Mouse (Mus musculus) neural tube, embryonic 14.5 days (tissue): ENCODE results near the gene Cracr2b. TPM values are rescaled to one million over a fixed set of nuclear protein-coding genes. Genes with fewer than 3 reads are reported as not detected.

Experiments used
- ATAC-seq: fragments of 200-750 bp; cut with Nextera tagmentation; 2 replicates; pipeline ENCODE4 v1.8.0; 2017; ENCODE audit warnings: low read depth, mild to moderate bottlenecking, moderate TSS enrichment, moderate library complexity
- H3K27ac ChIP-seq: fragments of 300-500 bp; sonication (generic); 2 replicates; pipeline ENCODE4 v1.5.1; 2014; ENCODE audit warnings: low read depth, mild to moderate bottlenecking, control low read depth, low read length, moderate library complexity, mixed read lengths
- H3K27me3 ChIP-seq: fragments of 300-500 bp; sonication (generic); 2 replicates; pipeline ENCODE4 v1.6.1; 2014; ENCODE audit warnings: low read length; ENCODE audit not compliant: control insufficient read depth, insufficient read depth
- H3K36me3 ChIP-seq: fragments of 300-500 bp; sonication (generic); 2 replicates; pipeline ENCODE4 v1.6.1; 2014; ENCODE audit warnings: low read length, mixed read lengths; ENCODE audit not compliant: control insufficient read depth, insufficient read depth
- H3K4me1 ChIP-seq: fragments of 300-500 bp; sonication (generic); 2 replicates; pipeline ENCODE4 v1.6.1; 2014; ENCODE audit warnings: low read length; ENCODE audit not compliant: control insufficient read depth, insufficient read depth
- H3K4me2 ChIP-seq: fragments of 300-500 bp; sonication (generic); 2 replicates; pipeline ENCODE4 v1.6.1; 2014; ENCODE audit warnings: mild to moderate bottlenecking, low read depth, low read length, control low read depth
- H3K4me3 ChIP-seq: fragments of 300-500 bp; sonication (generic); 2 replicates; pipeline ENCODE4 v1.5.1; 2014; ENCODE audit warnings: low read depth, low read length, control low read depth, mixed read lengths
- H3K9ac ChIP-seq: fragments of 300-500 bp; sonication (generic); replicated peaks from 2 replicates; pipeline ENCODE4 v1.6.1; 2014; ENCODE audit warnings: low read depth, mild to moderate bottlenecking, control low read depth, low read length, mixed read lengths
- H3K9me3 ChIP-seq: fragments of 300-500 bp; sonication (generic); 2 replicates; pipeline ENCODE4 v1.6.1; 2016; ENCODE audit warnings: low read length; ENCODE audit not compliant: control insufficient read depth
- WGBS: fragments of 180-500 bp; shearing (Covaris S2); extraction: QIAGEN DNeasy Blood & Tissue Kit; methylation state at CpG from one replicate; pipeline ENCODE4 v1.1.7; 2014; 5-methylcytosine and 5-hydroxymethylcytosine counted together
- polyA plus RNA-seq: library from polyadenylated mRNA; unstranded; fragments of >200 nt; fragmentation: Nextera tagmentation; extraction: Ambion mirVana; gene quantifications from 2 replicates; pipeline ENCODE4 v1.2.1, GENCODE M21; 2014

The Cracr2b gene
- polyA plus RNA-seq, 1 experiment from 2014 or later = 3.6 TPM

DNA sequence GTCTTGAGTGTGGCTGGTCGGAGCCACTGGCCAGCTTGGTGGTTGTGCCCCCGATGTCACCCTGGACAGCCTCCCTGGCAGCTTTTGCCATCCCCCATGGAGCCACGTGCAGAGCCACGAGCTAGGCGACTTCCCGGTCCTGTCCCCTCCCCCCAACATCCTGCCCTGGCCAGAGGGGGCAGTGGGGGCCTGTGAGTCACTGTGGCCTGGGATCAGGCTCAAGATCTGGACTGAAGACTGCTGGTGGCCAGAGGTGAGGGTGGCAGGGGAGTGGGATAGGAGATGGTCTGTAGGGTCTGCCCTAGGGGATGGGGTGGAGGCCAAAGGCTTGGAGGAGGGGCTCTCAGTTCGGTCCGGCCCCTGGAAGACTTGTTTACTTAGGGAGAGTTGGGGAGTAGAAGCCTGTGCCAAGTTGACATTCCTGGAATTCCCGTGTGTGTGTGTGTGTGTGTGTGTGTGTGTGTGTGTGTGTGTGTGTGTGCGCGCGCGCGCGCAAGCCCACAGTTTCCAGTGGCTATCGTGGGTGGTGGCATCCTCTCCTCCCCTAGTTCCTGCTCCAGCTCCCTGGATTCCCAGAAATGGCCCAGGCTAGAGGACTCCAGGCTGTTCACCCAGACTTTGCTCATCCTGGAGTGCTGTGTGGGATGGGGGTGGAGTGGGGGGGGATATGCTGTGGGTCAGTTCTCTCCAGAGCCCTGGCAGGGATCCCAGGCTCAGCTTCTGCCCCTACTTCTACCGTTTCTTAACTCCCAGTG, 15.5 kb downstream of the Cracr2b start:
- Histone ChIP-seq H3K4me1 (peaks cover 23% of the 10 kb centered on the region), H3K9me3 (no peaks in the 10 kb centered on the region), H3K27ac (peak overlapping the region; percentile 23; the same call in 1 of the 2 replicates), H3K36me3 (peaks cover 1% of the 10 kb centered on the region; the same call in 1 of the 2 replicates), H3K27me3 (no peaks in the 10 kb centered on the region), H3K4me2 (peak overlapping the region; percentile 88), H3K4me3 (peak overlapping the region; percentile 68; the same call in 1 of the 2 replicates), H3K9ac (no peak overlapping the region)
- no peak; the same call in 1 of the 2 replicates for ATAC-seq
- 6% methylated on average over 16 of the region's 17 CpGs for WGBS

DNA sequence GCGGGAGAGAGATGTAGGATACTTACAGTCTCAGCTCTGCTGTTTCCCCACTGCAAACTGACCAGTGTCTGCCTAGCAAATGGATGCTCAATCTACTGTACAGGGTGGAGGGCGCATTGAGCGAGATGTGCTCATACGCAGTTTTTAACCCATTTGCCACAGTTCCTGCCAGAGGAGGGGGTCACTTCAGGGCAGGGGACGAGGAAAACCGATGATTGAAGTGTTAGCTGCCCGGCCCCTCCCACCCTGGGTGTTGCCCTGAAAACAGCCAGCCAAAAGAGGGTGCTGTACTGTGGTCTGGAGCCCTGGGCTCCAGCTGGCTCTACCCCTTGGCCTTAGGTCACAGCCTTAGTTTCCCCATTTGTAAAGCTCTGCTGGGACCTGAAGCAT, 16.1 kb downstream of the Cracr2b start:
- H3K36me3 ChIP-seq = no peaks in the 10 kb centered on the region; the same call in 1 of the 2 replicates
- H3K4me1 ChIP-seq = peaks cover 27% of the 10 kb centered on the region
- no peaks in the 10 kb centered on the region for H3K9me3 ChIP-seq
- H3K27ac ChIP-seq = peak overlapping the region; percentile 23; the same call in 1 of the 2 replicates
- no peaks in the 10 kb centered on the region for H3K27me3 ChIP-seq
- no peak overlapping the region for H3K9ac ChIP-seq
- H3K4me2 ChIP-seq = no peak overlapping the region; the same call in 1 of the 2 replicates
- 18% methylated on average over 7 of the region's 7 CpGs for WGBS
- ATAC-seq = no peak
- no peak overlapping the region for H3K4me3 ChIP-seq

DNA sequence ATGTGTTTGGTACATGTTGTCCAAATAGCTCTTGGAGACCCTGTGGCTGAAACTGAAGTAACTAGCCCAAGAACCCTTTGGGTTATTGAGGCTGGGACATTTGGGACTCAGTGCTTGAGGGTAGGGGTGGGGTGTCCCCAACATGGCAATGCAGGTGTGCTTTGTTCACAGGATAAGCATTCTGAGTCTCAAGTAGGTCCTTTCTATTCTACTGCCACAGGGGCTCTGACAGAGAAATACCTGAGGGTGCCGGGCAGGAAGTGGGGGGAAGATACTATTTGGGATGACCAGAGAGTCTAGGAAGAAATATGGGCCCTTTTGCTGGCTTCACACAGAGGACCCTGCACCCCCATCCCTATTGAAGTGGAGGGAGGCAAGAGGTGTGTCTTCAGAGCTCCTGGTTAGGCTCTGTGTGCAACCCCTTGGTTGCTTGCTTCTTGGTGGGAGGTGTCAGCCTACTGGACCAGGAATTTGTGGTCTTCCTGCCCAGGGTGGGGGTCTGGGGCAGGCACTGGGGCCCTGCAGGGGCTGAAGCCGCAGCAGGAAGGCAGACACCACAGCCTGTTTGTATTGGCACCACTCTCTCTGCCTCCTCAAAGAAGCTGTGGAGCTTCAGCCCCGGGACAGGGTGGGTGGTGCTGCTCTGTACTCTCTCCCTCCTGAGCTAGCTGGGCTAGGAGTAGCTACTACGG, 16.8 kb downstream of the Cracr2b start:
- H3K4me3 ChIP-seq = no peak overlapping the region
- H3K9ac ChIP-seq = no peak overlapping the region
- H3K4me2 ChIP-seq = no peak overlapping the region
- no peak overlapping the region for H3K27ac ChIP-seq
- no peaks in the 10 kb centered on the region for H3K9me3 ChIP-seq
- no peaks in the 10 kb centered on the region for H3K36me3 ChIP-seq
- ATAC-seq = no peak
- H3K27me3 ChIP-seq = peaks cover 4% of the 10 kb centered on the region; the same call in 1 of the 2 replicates
- 77% methylated on average over 4 of the region's 4 CpGs for WGBS
- H3K4me1 ChIP-seq = peaks cover 32% of the 10 kb centered on the region

DNA sequence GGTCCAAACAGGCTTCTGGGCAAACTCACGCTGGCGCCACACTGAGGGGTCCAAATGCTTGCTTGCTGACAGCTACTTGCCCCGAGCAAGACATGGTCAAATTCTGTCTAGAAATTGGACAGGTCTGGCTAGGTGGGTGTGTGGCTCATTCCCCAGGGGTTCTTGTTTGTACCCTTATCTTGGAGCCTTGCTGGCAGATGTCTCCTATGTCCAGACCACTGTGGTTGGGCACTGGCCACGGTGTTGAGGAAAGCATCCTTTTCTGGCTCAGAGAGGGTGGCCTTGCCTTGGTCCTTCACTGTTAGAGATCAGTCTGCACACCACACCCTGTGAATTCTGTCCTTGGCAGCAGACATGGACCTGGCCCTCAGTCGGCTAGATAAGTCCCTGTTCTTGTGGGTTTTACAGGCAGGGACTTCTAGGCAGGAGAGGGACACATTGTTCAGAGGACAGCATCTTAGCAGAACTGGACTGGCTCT, 17.4 kb downstream of the Cracr2b start:
- H3K27me3 ChIP-seq = peaks cover 4% of the 10 kb centered on the region; the same call in 1 of the 2 replicates
- WGBS = 89% methylated on average over 5 of the region's 5 CpGs
- H3K4me3 ChIP-seq = no peak overlapping the region
- H3K9me3 ChIP-seq = no peaks in the 10 kb centered on the region
- H3K27ac ChIP-seq = no peak overlapping the region
- no peaks in the 10 kb centered on the region for H3K36me3 ChIP-seq
- no peak overlapping the region for H3K9ac ChIP-seq
- no peak overlapping the region for H3K4me2 ChIP-seq
- no peak for ATAC-seq
- H3K4me1 ChIP-seq = peaks cover 35% of the 10 kb centered on the region

DNA sequence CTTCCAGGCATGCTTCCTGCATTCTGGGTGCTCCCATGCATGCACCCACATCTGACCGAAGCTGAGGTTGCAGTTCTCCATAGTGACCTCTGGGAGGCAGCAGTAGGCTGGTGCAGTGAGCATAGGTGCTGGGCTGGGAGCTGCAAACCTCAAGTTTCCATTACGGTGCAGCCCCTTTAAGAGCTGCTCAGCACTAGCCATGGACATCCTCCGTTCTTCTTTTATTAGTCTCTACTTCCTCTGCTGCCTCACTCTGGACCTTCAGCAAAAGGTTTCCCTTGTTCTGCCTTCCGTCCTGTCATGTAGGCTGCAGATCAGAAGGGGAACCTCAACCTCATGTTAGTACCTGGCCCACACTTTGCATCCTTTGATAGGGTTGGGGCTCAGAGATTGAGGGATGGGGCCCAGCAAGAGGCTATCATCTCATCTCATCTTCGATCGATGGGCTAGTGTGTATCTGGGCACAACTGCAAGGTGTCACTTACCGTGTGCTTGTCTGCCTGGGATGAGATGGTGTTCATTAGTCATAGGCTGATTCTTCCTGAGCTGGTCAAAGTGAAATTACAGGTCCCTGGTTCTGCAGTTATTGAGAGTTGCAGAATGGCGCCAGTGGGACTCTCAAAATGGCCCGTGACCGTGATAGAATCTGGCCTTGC, 20.1 kb downstream of the Cracr2b start:
- Histone ChIP-seq H3K4me3 (peak overlapping the region; percentile 65), H3K9me3 (no peaks in the 10 kb centered on the region), H3K27me3 (peaks cover 4% of the 10 kb centered on the region; the same call in 1 of the 2 replicates), H3K27ac (no peak overlapping the region), H3K9ac (no peak overlapping the region), H3K4me2 (peak overlapping the region; percentile 88), H3K4me1 (peaks cover 18% of the 10 kb centered on the region), H3K36me3 (no peaks in the 10 kb centered on the region)
- WGBS = 9% methylated on average over 10 of the region's 10 CpGs
- peak; percentile 45; the same call in 1 of the 2 replicates for ATAC-seq

DNA sequence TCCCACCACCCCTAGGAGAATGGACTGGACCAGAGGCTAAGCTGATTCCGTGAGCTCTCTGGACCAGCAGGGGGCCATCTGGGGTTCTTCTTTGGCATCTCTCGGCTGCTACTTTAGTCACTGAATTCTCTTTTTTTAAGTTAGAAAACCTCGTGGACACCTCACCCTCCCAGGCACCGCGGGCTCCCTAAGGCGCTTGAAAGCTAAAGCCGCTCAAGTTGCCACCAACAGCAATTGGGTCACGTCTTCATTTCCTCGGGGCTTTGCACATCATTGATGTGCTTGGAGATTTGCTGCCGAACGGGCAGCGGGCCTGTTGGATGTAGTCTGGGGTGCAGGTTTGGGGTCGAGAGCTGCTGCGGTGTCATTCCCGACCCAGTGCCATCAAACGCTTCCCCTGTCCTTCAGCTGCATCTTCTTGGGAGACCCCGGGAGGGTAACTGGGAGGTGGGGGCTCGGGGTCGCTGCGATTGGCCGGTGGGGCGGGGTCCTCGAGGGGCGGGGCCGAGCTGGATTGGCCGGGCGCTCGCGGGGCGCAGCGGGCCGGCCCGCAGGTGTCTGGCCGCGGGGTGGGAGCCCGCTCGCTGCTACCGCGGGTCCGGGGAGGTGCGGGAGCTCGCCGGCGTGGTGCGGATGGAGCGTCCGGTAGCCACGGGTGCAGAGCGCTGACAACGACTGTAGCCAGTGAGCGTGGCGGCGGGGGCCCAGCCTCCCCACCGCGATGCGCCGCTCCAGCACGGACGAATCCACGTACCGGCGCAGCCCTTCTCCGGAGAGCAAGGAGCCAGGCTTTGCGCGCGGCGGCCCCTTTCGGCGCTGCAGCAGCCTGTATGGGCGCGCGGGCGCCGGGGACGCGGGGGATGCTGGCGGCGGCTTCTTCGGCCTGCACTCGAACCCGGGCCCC, 20.9 kb downstream of the Cracr2b start:
- H3K36me3 ChIP-seq = no peaks in the 10 kb centered on the region
- under 1% methylated on average over 81 of the region's 81 CpGs for WGBS
- peak overlapping the region; percentile 81 for H3K9ac ChIP-seq
- H3K9me3 ChIP-seq = no peaks in the 10 kb centered on the region
- H3K4me3 ChIP-seq = peak overlapping the region; percentile 65
- H3K27ac ChIP-seq = peak overlapping the region; percentile 62
- H3K27me3 ChIP-seq = peaks cover 4% of the 10 kb centered on the region; the same call in 1 of the 2 replicates
- H3K4me2 ChIP-seq = peak overlapping the region; percentile 88
- H3K4me1 ChIP-seq = peaks cover 16% of the 10 kb centered on the region
- peak; percentile 62 for ATAC-seq

DNA sequence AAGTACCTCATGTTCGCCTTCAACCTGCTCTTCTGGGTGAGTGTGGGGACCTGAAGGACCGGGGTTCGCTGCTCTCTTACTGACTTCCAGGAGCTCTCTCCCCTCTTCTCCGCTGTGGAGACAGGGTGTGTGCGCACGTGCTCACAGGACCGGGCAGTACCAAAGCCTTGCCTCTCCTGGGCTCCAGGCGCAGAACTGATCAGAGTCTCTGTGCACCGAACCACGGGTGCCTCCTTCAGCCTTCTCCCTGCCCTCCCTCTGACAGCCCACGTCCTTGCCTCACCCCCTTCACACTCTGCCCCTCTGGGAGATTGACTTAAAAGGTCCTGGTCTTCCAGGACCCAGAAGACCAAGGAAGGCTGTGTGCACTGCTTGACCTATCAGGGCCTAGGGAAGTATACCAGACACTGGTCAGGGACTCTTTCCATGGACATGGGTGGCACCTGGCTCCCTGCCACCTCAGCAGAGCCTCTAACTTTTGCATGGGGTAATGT, 21.7 kb downstream of the Cracr2b start:
- Histone ChIP-seq H3K4me3 (peak overlapping the region; percentile 65), H3K27ac (peak overlapping the region; percentile 62; the same call in 1 of the 2 replicates), H3K9ac (peak overlapping the region; percentile 81), H3K36me3 (no peaks in the 10 kb centered on the region), H3K9me3 (no peaks in the 10 kb centered on the region), H3K4me1 (peaks cover 16% of the 10 kb centered on the region), H3K27me3 (peaks cover 4% of the 10 kb centered on the region; the same call in 1 of the 2 replicates), H3K4me2 (peak overlapping the region; percentile 88)
- ATAC-seq = no peak
- WGBS = 1% methylated on average over 11 of the region's 11 CpGs

DNA sequence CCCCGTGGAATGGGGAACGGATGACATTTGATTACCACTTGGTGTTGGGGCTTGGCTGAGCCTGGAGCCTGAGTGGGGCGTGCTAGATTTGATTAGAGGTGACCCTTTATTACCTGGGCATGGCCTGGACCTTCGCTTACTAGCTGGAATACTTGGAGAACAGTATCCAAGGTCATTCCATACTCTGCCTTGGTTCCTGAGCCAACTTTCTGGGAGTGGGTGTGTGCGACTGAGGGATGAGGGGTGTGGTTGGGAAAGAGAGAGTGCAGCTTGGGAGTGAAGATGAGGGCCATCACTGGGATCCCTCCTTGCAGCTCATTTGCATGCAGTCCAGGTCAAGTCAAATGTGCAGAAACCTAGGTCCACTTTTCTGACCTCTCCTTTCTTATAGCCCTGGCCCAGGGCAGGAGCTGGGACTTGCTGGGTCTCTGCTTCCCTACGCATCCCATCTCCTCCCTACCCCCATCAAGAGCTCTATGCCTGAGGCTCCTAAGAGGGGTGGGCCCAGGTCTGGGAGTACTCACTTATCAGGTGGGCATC, 22.3 kb downstream of the Cracr2b start:
- Histone ChIP-seq H3K4me1 (peaks cover 16% of the 10 kb centered on the region), H3K9me3 (no peaks in the 10 kb centered on the region), H3K4me2 (peak overlapping the region; percentile 88), H3K36me3 (no peaks in the 10 kb centered on the region), H3K4me3 (peak overlapping the region; percentile 65), H3K27me3 (peaks cover 4% of the 10 kb centered on the region; the same call in 1 of the 2 replicates), H3K27ac (no peak overlapping the region), H3K9ac (peak overlapping the region; percentile 81; the same call in 1 of the 2 replicates)
- 77% methylated on average over 6 of the region's 6 CpGs for WGBS
- ATAC-seq = no peak
